Mouse (Mus musculus) thymus, adult 2 months (tissue): Measurements from ENCODE around the gene Spata32.

Experiments used
- CTCF ChIP-seq: fragments of 200-500 bp; IDR thresholded peaks from 2 replicates; pipeline ENCODE4 v1.5.1; 2012; ENCODE audit warnings: mild to moderate bottlenecking, control low read depth, low read length, moderate library complexity, borderline replicate concordance; ENCODE audit not compliant: control insufficient read depth, poor library complexity, insufficient read depth; ENCODE audit errors: extremely low read depth
- POLR2A ChIP-seq: fragments of 200-500 bp; IDR thresholded peaks from 2 replicates; pipeline ENCODE4 v1.6.1; 2012; ENCODE audit warnings: mild to moderate bottlenecking, low read length, control low read depth, moderate library complexity; ENCODE audit not compliant: control insufficient read depth, poor library complexity, insufficient read depth; ENCODE audit errors: extremely low read depth

GRCm38 (mm10) chr11:103236431-103236830, 18.2 kb upstream of the Spata32 start:
- TF ChIP-seq CTCF (no peak), POLR2A (no peak)
